Mouse (Mus musculus) liver, postnatal 0 days (tissue): ENCODE results near the gene N4bp2.

Experiments
- CTCF ChIP-seq: sonication (generic); IDR thresholded peaks from 2 replicates; pipeline ENCODE4 v1.5.1; 2016; ENCODE audit warnings: antibody characterized with exemption, low read depth
- EP300 ChIP-seq: IDR thresholded peaks from 2 replicates; pipeline ENCODE4 v1.6.1; 2016; ENCODE audit warnings: antibody characterized with exemption, low read depth, mild to moderate bottlenecking

GRCm38 (mm10) chr5:65857935-65858334 is 94.6 kb downstream of the N4bp2 start:
- TF ChIP-seq EP300 (no peak), CTCF (no peak)
